Mouse (Mus musculus) cerebellum, postnatal 10 days (tissue): ENCODE data around the gene Apoc4.
"Not testable (repeated sequence)": the region's sequence is repeated elsewhere in the genome, so short reads cannot be mapped to it uniquely, and the experiment has no call there.

Experiments
- DNase-seq, 2 experiments: peaks; one replicate each; pipeline ENCODE4 v3.0.0; 2021; ENCODE audit warnings: mixed read lengths in 2 of 2

Gene Apoc4

GRCm38 (mm10) chr7:19698907-19699826 is 17.9 kb upstream of the Apoc4 start, which contains the start of gene Apoe:
TSS of gene Apoe (minus strand) at chr7:19699188.
- DNase-seq, result peak; percentile 54 to 72

- DNase-seq, result peak; percentile 53 to 54
Observed at GRCm38 (mm10) chr7:19697949-19698906, 16.9 kb upstream of the Apoc4 start.

GRCm38 (mm10) chr7:19696336-19696873 is 15.1 kb upstream of the Apoc4 start:
- DNase-seq, result no peak

GRCm38 (mm10) chr7:19695881-19696280 is 14.6 kb upstream of the Apoc4 start:
- DNase-seq, result no peak

GRCm38 (mm10) chr7:19695213-19695594 is 13.9 kb upstream of the Apoc4 start:
- no peak for DNase-seq

GRCm38 (mm10) chr7:19694336-19695212 is 13.3 kb upstream of the Apoc4 start:
- DNase-seq, result no peak

- DNase-seq, result peak; percentile 74 to 79
Observed at GRCm38 (mm10) chr7:19693421-19693820, 12.1 kb upstream of the Apoc4 start.

GRCm38 (mm10) chr7:19691873-19692865 is 10.9 kb upstream of the Apoc4 start, which contains the start of gene Apoc1:
TSS of gene Apoc1 (minus strand) at chr7:19692660.
- DNase-seq, result no peak

- no peak for DNase-seq
Observed at GRCm38 (mm10) chr7:19691434-19691833, 10.2 kb upstream of the Apoc4 start.

- no peak for DNase-seq
Observed at GRCm38 (mm10) chr7:19690845-19691244, 9.6 kb upstream of the Apoc4 start.

GRCm38 (mm10) chr7:19688611-19689010 is 7.3 kb upstream of the Apoc4 start:
- no peak for DNase-seq

GRCm38 (mm10) chr7:19688101-19688500 is 6.8 kb upstream of the Apoc4 start:
- DNase-seq, result no peak

GRCm38 (mm10) chr7:19686927-19687583 is 5.8 kb upstream of the Apoc4 start:
- DNase-seq, result not testable (repeated sequence)

GRCm38 (mm10) chr7:19686521-19686920 is 5.2 kb upstream of the Apoc4 start:
- no peak for DNase-seq

GRCm38 (mm10) chr7:19685374-19685773 is 4.1 kb upstream of the Apoc4 start:
- no peak for DNase-seq

GRCm38 (mm10) chr7:19683771-19684201 is 2.5 kb upstream of the Apoc4 start:
- no peak for DNase-seq

GRCm38 (mm10) chr7:19682979-19683378 is 1.7 kb upstream of the Apoc4 start:
- no peak for DNase-seq

GRCm38 (mm10) chr7:19680702-19681101 is 577 bp downstream of the Apoc4 start:
- DNase-seq, result no peak

GRCm38 (mm10) chr7:19678901-19679300 is 2.4 kb downstream of the Apoc4 start:
- no peak for DNase-seq

- no peak for DNase-seq
Observed at GRCm38 (mm10) chr7:19677872-19678271, 3.4 kb downstream of the Apoc4 start, which contains the start of gene Apoc2. TSS of gene Apoc2 (minus strand) at chr7:19677941.
